Mouse (Mus musculus) spleen, adult 2 months (tissue): ENCODE results near the gene Gm10392. TPM values are rescaled to one million over a fixed set of nuclear protein-coding genes. Genes with fewer than 3 reads are reported as not detected.

Experiments
- DNase-seq, 2 experiments: peaks; one replicate each; pipeline versions ENCODE4 v3.0.0 to v3.0.0-alpha.2; 2012 to 2021; ENCODE audit warnings: low spot score in 2 of 2, low read depth in 1 of 2
- H3K27ac ChIP-seq: fragments of 200-500 bp; 2 replicates; pipeline ENCODE4 v1.5.1; 2012; ENCODE audit warnings: low read length, inconsistent platforms; ENCODE audit not compliant: insufficient read depth
- H3K27me3 ChIP-seq: fragments of 200-500 bp; 2 replicates; pipeline ENCODE4 v1.6.1; 2012; ENCODE audit warnings: mild to moderate bottlenecking, moderate library complexity, low read length, inconsistent platforms; ENCODE audit not compliant: control insufficient read depth, insufficient read depth
- H3K36me3 ChIP-seq: fragments of 200-500 bp; 2 replicates; pipeline ENCODE4 v1.6.1; 2012; ENCODE audit warnings: mild to moderate bottlenecking, low read length, inconsistent platforms; ENCODE audit not compliant: control insufficient read depth, insufficient read depth
- H3K4me1 ChIP-seq: fragments of 200-500 bp; 2 replicates; pipeline ENCODE4 v1.6.1; 2011; ENCODE audit warnings: inconsistent platforms; ENCODE audit not compliant: control insufficient read depth, insufficient read depth, insufficient read length
- H3K4me3 ChIP-seq: fragments of 200-500 bp; 2 replicates; pipeline ENCODE4 v1.5.1; 2011; ENCODE audit warnings: mild to moderate bottlenecking, inconsistent platforms; ENCODE audit not compliant: insufficient read depth, insufficient read length; ENCODE audit errors: extremely low read depth
- CTCF ChIP-seq: fragments of 200-500 bp; IDR thresholded peaks from 2 replicates; pipeline ENCODE4 v1.5.1; 2011; ENCODE audit warnings: mild to moderate bottlenecking, inconsistent platforms; ENCODE audit not compliant: insufficient read depth, insufficient read length, insufficient replicate concordance; ENCODE audit errors: extremely low read depth
- POLR2A ChIP-seq: fragments of 200-500 bp; IDR thresholded peaks from 2 replicates; pipeline ENCODE4 v1.6.1; 2011; ENCODE audit warnings: low read depth, low read length, inconsistent platforms
- WGBS: fragments of 180-500 bp; shearing (Covaris S2); methylation state at CpG from one replicate; pipeline ENCODE4 v1.1.7; 2018; 5-methylcytosine and 5-hydroxymethylcytosine counted together
- polyA plus RNA-seq: library from polyadenylated mRNA; depleted of rRNA; stranded (reverse); fragments of >200 nt; gene quantifications from 2 replicates; pipeline ENCODE4 v1.2.3, GENCODE M21; 2012

Gene Gm10392
- polyA plus RNA-seq, 1 experiment, result 0.16 TPM

- H3K4me3 ChIP-seq, result no peak overlapping the region
- peak overlapping the region; percentile 4 for H3K27ac ChIP-seq
- DNase-seq, result peak; percentile 35 to 54
- TF ChIP-seq CTCF, result no peak
- TF ChIP-seq POLR2A, result no peak
- no peaks in the 10 kb centered on the region for H3K36me3 ChIP-seq
- H3K27me3 ChIP-seq, result peaks cover 2% of the 10 kb centered on the region; the same call in 1 of the 2 replicates
- H3K4me1 ChIP-seq, result peaks cover 6% of the 10 kb centered on the region
- WGBS, result 41% methylated on average over 11 of the region's 11 CpGs
Measured at GRCm38 (mm10) chr11:77483510-77484255, 35.3 kb downstream of the Gm10392 start.

GRCm38 (mm10) chr11:77483043-77483442 is 36.0 kb downstream of the Gm10392 start:
- Histone ChIP-seq H3K27ac (peak overlapping the region; percentile 4), H3K36me3 (no peaks in the 10 kb centered on the region), H3K27me3 (no peaks in the 10 kb centered on the region), H3K4me1 (peaks cover 6% of the 10 kb centered on the region), H3K4me3 (no peak overlapping the region)
- 61% methylated on average over 3 of the region's 3 CpGs for WGBS
- TF ChIP-seq POLR2A, result no peak
- TF ChIP-seq CTCF, result no peak
- DNase-seq, result no peak

- no peaks in the 10 kb centered on the region for H3K36me3 ChIP-seq
- no peaks in the 10 kb centered on the region for H3K4me1 ChIP-seq
- DNase-seq, result no peak
- H3K27me3 ChIP-seq, result no peaks in the 10 kb centered on the region
- WGBS, result 86% methylated on average over 6 of the region's 6 CpGs
- no peak overlapping the region for H3K4me3 ChIP-seq
- no peak overlapping the region for H3K27ac ChIP-seq
- no peak for TF ChIP-seq POLR2A
- TF ChIP-seq CTCF, result no peak
Measured at GRCm38 (mm10) chr11:77476895-77477294, 42.1 kb downstream of the Gm10392 start.

- TF ChIP-seq POLR2A (no peak), CTCF (no peak)
- WGBS, result 93% methylated on average over 14 of the region's 14 CpGs
- Histone ChIP-seq H3K4me1 (no peaks in the 10 kb centered on the region), H3K27ac (no peak overlapping the region), H3K4me3 (no peak overlapping the region), H3K27me3 (no peaks in the 10 kb centered on the region), H3K36me3 (no peaks in the 10 kb centered on the region)
- no peak for DNase-seq
Measured at GRCm38 (mm10) chr11:77476216-77476615, 42.8 kb downstream of the Gm10392 start.

- H3K27ac ChIP-seq, result no peak overlapping the region
- H3K4me3 ChIP-seq, result no peak overlapping the region
- H3K36me3 ChIP-seq, result no peaks in the 10 kb centered on the region
- peaks cover under 1% of the 10 kb centered on the region; the same call in 1 of the 2 replicates for H3K4me1 ChIP-seq
- no peak for DNase-seq
- no peaks in the 10 kb centered on the region for H3K27me3 ChIP-seq
- 95% methylated on average over 16 of the region's 16 CpGs for WGBS
- TF ChIP-seq POLR2A, result no peak
- no peak for TF ChIP-seq CTCF
Measured at GRCm38 (mm10) chr11:77472775-77473174, 46.2 kb downstream of the Gm10392 start.

- 95% methylated on average over 29 of the region's 29 CpGs for WGBS
- Histone ChIP-seq H3K27ac (no peak overlapping the region), H3K27me3 (no peaks in the 10 kb centered on the region), H3K4me1 (peaks cover 7% of the 10 kb centered on the region), H3K36me3 (no peaks in the 10 kb centered on the region), H3K4me3 (no peak overlapping the region)
- DNase-seq, result no peak
- no peak for TF ChIP-seq POLR2A
- no peak for TF ChIP-seq CTCF
Measured at GRCm38 (mm10) chr11:77471407-77471806, 47.6 kb downstream of the Gm10392 start.

GRCm38 (mm10) chr11:77468397-77468796 is 50.6 kb downstream of the Gm10392 start:
- Histone ChIP-seq H3K36me3 (no peaks in the 10 kb centered on the region), H3K4me1 (peaks cover 7% of the 10 kb centered on the region), H3K27ac (no peak overlapping the region), H3K27me3 (peaks cover 3% of the 10 kb centered on the region; the same call in 1 of the 2 replicates), H3K4me3 (no peak overlapping the region)
- no peak for DNase-seq
- 91% methylated on average over 9 of the region's 9 CpGs for WGBS
- TF ChIP-seq POLR2A, result no peak
- no peak for TF ChIP-seq CTCF
